In genomic region chr5:43444582-43445214, GRCm38 (mm10) we compare ENCODE assay signal across 27 mouse cellular contexts.
DNase-seq lines count a peak whose midpoint lies in the region; ATAC-seq and TF ChIP-seq lines count a peak whose summit lies in the region.
"Had no signal": no experiment of that assay in that cellular context is flagged by ENCODE, and none has a peak within 500 bp of the region (broad histone marks: within the 10 kb centered on the region; RNA-seq: fewer than 3 reads in every experiment).

No protein-coding gene starts in this region.

- H3K36me3 ChIP-seq in hindbrain, embryonic 15.5 days, result no peaks in the 10 kb centered on the region
- no peaks in the 10 kb centered on the region for H3K36me3 ChIP-seq in hindbrain, embryonic 13.5 days
- no peaks in the 10 kb centered on the region for H3K36me3 ChIP-seq in neural tube, embryonic 13.5 days
- H3K36me3 ChIP-seq in lung, postnatal 0 days (ENCODE audit: insufficient read depth, low read length), result no peaks in the 10 kb centered on the region
- H3K36me3 ChIP-seq: heart, embryonic 15.5 days; liver, embryonic 15.5 days; midbrain, embryonic 13.5 days; stomach, embryonic 15.5 days had no signal

- H3K9ac ChIP-seq in hindbrain, embryonic 15.5 days, result no peak overlapping the region
- H3K9ac ChIP-seq in hindbrain, embryonic 13.5 days, result no peak overlapping the region
- H3K9ac ChIP-seq in neural tube, embryonic 13.5 days, result no peak overlapping the region
- no peak overlapping the region for H3K9ac ChIP-seq in lung, postnatal 0 days (replicated peaks; ENCODE audit: low read depth)
- H3K9ac ChIP-seq: heart, embryonic 15.5 days; liver, embryonic 15.5 days; lung, embryonic 14.5 days; midbrain, embryonic 13.5 days; stomach, embryonic 15.5 days had no signal

- DNase-seq in MN1 (ENCODE audit: low spot score), result peak; percentile 64
- DNase-seq in brain, adult 2 months (ENCODE audit: low read depth, low spot score), result peak; percentile 13
- no peak for DNase-seq in testis, postnatal 10 days (ENCODE audit: low spot score)
- no peak for DNase-seq in lung, postnatal 0 days (ENCODE audit: low spot score)
- DNase-seq: adrenal gland, adult 8-10 months; B cell, adult 2 months; cerebellum, adult 8-10 months; cerebellum, postnatal 25 days; gastrocnemius, adult 2 months; kidney, adult 9 months; kidney, postnatal 14 days; layer of hippocampus, adult 9-11 months; lung, embryonic 14.5 days; retina, postnatal 1 day; right cerebral cortex, postnatal 14 days; thymus, postnatal 25 days had no signal

- H3K4me1 ChIP-seq in hindbrain, embryonic 15.5 days (replicated peaks), result no peaks in the 10 kb centered on the region
- H3K4me1 ChIP-seq in hindbrain, embryonic 13.5 days (replicated peaks), result no peaks in the 10 kb centered on the region; the same call in 1 of the 2 replicates
- peaks cover 5% of the 10 kb centered on the region; the same call in 1 of the 2 replicates for H3K4me1 ChIP-seq in neural tube, embryonic 13.5 days (replicated peaks)
- no peaks in the 10 kb centered on the region for H3K4me1 ChIP-seq in lung, postnatal 0 days (ENCODE audit: insufficient read depth, low read depth, low read length)
- H3K4me1 ChIP-seq: heart, embryonic 15.5 days; liver, embryonic 15.5 days; midbrain, embryonic 13.5 days; stomach, embryonic 15.5 days had no signal

- no peak overlapping the region for H3K4me3 ChIP-seq in hindbrain, embryonic 15.5 days
- H3K4me3 ChIP-seq in hindbrain, embryonic 13.5 days, result no peak overlapping the region
- H3K4me3 ChIP-seq in neural tube, embryonic 13.5 days, result no peak overlapping the region
- no peak overlapping the region for H3K4me3 ChIP-seq in lung, postnatal 0 days (ENCODE audit: low read depth, low read length)
- H3K4me3 ChIP-seq: erythroblast, embryonic 14.5 days; gastrocnemius, adult 2 months; heart, embryonic 15.5 days; liver, embryonic 15.5 days; midbrain, embryonic 13.5 days; stomach, embryonic 15.5 days had no signal

- no peak overlapping the region for H3K27ac ChIP-seq in hindbrain, embryonic 15.5 days (replicated peaks)
- no peak overlapping the region for H3K27ac ChIP-seq in hindbrain, embryonic 13.5 days
- H3K27ac ChIP-seq in neural tube, embryonic 13.5 days (replicated peaks), result no peak overlapping the region
- H3K27ac ChIP-seq in lung, postnatal 0 days (ENCODE audit: low read length), result no peak overlapping the region
- H3K27ac ChIP-seq: gastrocnemius, adult 2 months; heart, embryonic 15.5 days; liver, embryonic 15.5 days; midbrain, embryonic 13.5 days; stomach, embryonic 15.5 days had no signal

- no peaks in the 10 kb centered on the region for H3K27me3 ChIP-seq in hindbrain, embryonic 15.5 days
- no peaks in the 10 kb centered on the region for H3K27me3 ChIP-seq in hindbrain, embryonic 13.5 days
- no peaks in the 10 kb centered on the region for H3K27me3 ChIP-seq in neural tube, embryonic 13.5 days
- no peaks in the 10 kb centered on the region for H3K27me3 ChIP-seq in lung, postnatal 0 days (replicated peaks; ENCODE audit: insufficient read depth, low read length)
- H3K27me3 ChIP-seq: CH12.LX; heart, embryonic 15.5 days; liver, embryonic 15.5 days; midbrain, embryonic 13.5 days; stomach, embryonic 15.5 days had no signal

- H3K4me2 ChIP-seq in hindbrain, embryonic 15.5 days, result no peak overlapping the region
- H3K4me2 ChIP-seq in hindbrain, embryonic 13.5 days, result no peak overlapping the region
- no peak overlapping the region for H3K4me2 ChIP-seq in neural tube, embryonic 13.5 days
- H3K4me2 ChIP-seq in lung, postnatal 0 days (replicated peaks; ENCODE audit: low read depth, low read length), result no peak overlapping the region
- H3K4me2 ChIP-seq: heart, embryonic 15.5 days; liver, embryonic 15.5 days; lung, embryonic 14.5 days; midbrain, embryonic 13.5 days; stomach, embryonic 15.5 days had no signal

- 45% methylated on average over 3 of the region's 3 CpGs for WGBS in hindbrain, embryonic 15.5 days
- 44% methylated on average over 3 of the region's 3 CpGs for WGBS in hindbrain, embryonic 13.5 days
- WGBS in neural tube, embryonic 13.5 days, result 39% methylated on average over 3 of the region's 3 CpGs
- WGBS in lung, postnatal 0 days, result 52% methylated on average over 3 of the region's 3 CpGs

- ATAC-seq in hindbrain, embryonic 15.5 days (ENCODE audit: low FRiP score, low read depth), result 0 out of 2 replicates have a peak, but pooled peaks have one; percentile 27
- ATAC-seq in hindbrain, embryonic 13.5 days (ENCODE audit: low FRiP score), result no peak
- ATAC-seq in neural tube, embryonic 13.5 days (ENCODE audit: low read depth), result peak; percentile 27; the same call in 1 of the 2 replicates
- no peak for ATAC-seq in lung, postnatal 0 days
- ATAC-seq: forebrain, embryonic 16.5 days; intestine, postnatal 0 days; midbrain, embryonic 13.5 days had no signal

- no peaks in the 10 kb centered on the region for H3K9me3 ChIP-seq in hindbrain, embryonic 15.5 days
- H3K9me3 ChIP-seq in hindbrain, embryonic 13.5 days, result 0 out of 2 replicates have a peak, but pooled peaks cover 5% of the 10 kb centered on the region
- 0 out of 2 replicates have a peak, but pooled peaks cover 10% of the 10 kb centered on the region for H3K9me3 ChIP-seq in neural tube, embryonic 13.5 days
- H3K9me3 ChIP-seq in lung, postnatal 0 days (ENCODE audit: low read length), result no peaks in the 10 kb centered on the region
- H3K9me3 ChIP-seq: heart, embryonic 15.5 days; liver, embryonic 15.5 days; midbrain, embryonic 13.5 days; stomach, embryonic 15.5 days had no signal

- no peak for TF ChIP-seq EP300 in lung, postnatal 0 days (IDR thresholded peaks at IDR 0.05)

- no peak for TF ChIP-seq CTCF in lung, postnatal 0 days (IDR thresholded peaks at IDR 0.05)

Comparison
In these comparisons a context has a peak if more than half of its experiments do, and no peak if none do; other contexts are left out.
1. ATAC-seq: peak in hindbrain, embryonic 15.5 days (single experiment) and neural tube, embryonic 13.5 days (single experiment); none in hindbrain, embryonic 13.5 days (single experiment) and lung, postnatal 0 days (single experiment).
2. DNase-seq: peak in MN1 (single experiment) and brain, adult 2 months (single experiment); none in testis, postnatal 10 days (single experiment) and lung, postnatal 0 days (single experiment).